Mouse (Mus musculus) olfactory bulb, adult 2 months (tissue): Measurements from ENCODE around the gene Exoc4. TPM values are rescaled to one million over a fixed set of nuclear protein-coding genes. Genes with fewer than 3 reads are reported as not detected.

Experiments used
- H3K27ac ChIP-seq: fragments of 200-500 bp; 2 replicates; pipeline ENCODE4 v1.5.1; 2012; ENCODE audit warnings: low read depth, low read length; ENCODE audit not compliant: insufficient read depth
- H3K4me1 ChIP-seq: fragments of 200-500 bp; 2 replicates; pipeline ENCODE4 v1.6.1; 2012; ENCODE audit warnings: low read length; ENCODE audit not compliant: control insufficient read depth, insufficient read depth
- H3K4me3 ChIP-seq: fragments of 200-500 bp; 2 replicates; pipeline ENCODE4 v1.5.1; 2012; ENCODE audit warnings: mild to moderate bottlenecking, low read depth, low read length, moderate library complexity; ENCODE audit not compliant: insufficient read depth
- CTCF ChIP-seq: fragments of 200-500 bp; IDR thresholded peaks from 2 replicates; pipeline ENCODE4 v1.5.1; 2012; ENCODE audit warnings: low read depth, mild to moderate bottlenecking, low read length, moderate library complexity; ENCODE audit not compliant: insufficient read depth
- POLR2A ChIP-seq: fragments of 200-500 bp; IDR thresholded peaks from 2 replicates; pipeline ENCODE4 v1.6.1; 2012; ENCODE audit warnings: mild to moderate bottlenecking, low read depth, low read length, moderate library complexity; ENCODE audit not compliant: insufficient read depth
- WGBS: fragments of 180-500 bp; shearing (Covaris S2); methylation state at CpG from one replicate; pipeline ENCODE4 v1.1.7; 2018; 5-methylcytosine and 5-hydroxymethylcytosine counted together
- polyA plus RNA-seq: library from polyadenylated mRNA; stranded (reverse); fragments of >200 nt; gene quantifications from 2 replicates; pipeline ENCODE4 v1.2.4, GENCODE M21; 2012; ENCODE audit warnings: low replicate concordance; ENCODE audit not compliant: missing spikeins, insufficient read depth, insufficient read length

The Exoc4 gene
- polyA plus RNA-seq, 1 experiment, result not detected

DNA sequence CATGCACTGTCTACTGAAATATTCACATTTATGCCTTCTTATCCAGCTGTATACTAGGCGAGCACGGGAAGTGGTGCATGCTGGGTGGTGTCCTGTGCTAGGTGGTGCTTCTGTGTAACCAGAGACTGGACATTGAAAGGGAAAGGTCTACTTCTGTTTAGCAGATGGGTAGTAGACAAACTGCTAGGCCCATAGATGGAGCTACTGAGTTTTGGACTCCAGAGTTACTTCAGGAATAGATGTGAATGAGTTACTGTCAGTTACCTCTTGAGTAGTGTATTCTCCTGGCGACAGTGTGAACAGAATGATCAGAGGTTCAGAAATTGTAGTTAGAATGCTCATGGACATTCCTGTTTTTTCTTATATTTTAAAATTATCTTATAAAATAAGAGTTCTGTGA lies 48.7 kb downstream of the Exoc4 start:
- TF ChIP-seq POLR2A, result no peak
- no peak for TF ChIP-seq CTCF
- H3K4me1 ChIP-seq, result 0 out of 2 replicates have a peak, but pooled peaks cover 2% of the 10 kb centered on the region
- H3K27ac ChIP-seq, result no peak overlapping the region
- 91% methylated on average over 3 of the region's 3 CpGs for WGBS
- no peak overlapping the region for H3K4me3 ChIP-seq

DNA sequence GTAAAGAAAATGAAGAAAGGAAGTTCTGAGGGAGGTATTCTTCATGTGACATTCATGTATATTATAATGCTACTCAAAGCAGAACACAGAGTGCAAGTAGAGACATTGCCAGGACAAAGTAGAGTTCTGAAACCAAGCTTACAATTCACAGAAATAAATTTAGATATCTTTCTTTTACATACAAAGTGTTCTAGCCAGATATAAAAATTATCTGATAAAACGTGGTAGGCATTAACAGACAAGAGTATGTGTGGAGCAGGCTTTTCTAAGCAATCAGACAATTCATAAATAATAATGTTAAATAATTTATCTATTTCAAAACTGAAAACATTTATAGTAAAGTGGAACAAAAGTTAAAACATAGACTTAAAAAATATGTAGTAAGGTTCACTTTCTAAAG lies 49.9 kb downstream of the Exoc4 start:
- Histone ChIP-seq H3K4me3 (no peak overlapping the region), H3K4me1 (0 out of 2 replicates have a peak, but pooled peaks cover 2% of the 10 kb centered on the region), H3K27ac (no peak overlapping the region)
- WGBS, result 88% methylated on average over 1 of the region's 1 CpGs
- TF ChIP-seq POLR2A (no peak), CTCF (no peak)

DNA sequence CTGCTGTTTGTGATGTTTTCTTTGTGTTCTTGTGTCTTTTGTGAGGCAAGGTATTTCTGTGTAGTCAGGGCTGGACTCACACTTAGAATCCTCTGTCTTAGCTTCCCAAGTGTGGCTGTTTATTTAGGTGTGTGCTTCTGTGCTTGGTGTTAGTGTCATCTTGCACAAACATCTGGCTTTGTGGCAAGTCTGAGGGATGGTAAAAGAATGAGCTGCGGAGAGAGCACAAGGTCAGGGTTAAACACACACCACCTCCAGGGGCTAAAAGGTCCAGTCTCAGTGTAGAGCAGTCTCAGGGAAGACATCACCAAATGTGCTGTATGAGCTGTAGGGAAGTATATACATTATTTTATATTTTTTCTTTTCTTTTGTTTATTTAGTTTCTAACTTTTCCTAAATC lies 57.1 kb downstream of the Exoc4 start:
- H3K4me1 ChIP-seq, result no peaks in the 10 kb centered on the region
- no peak overlapping the region for H3K27ac ChIP-seq
- H3K4me3 ChIP-seq, result no peak overlapping the region
- WGBS, result 94% methylated on average over 1 of the region's 1 CpGs
- TF ChIP-seq CTCF, result no peak
- no peak for TF ChIP-seq POLR2A

DNA sequence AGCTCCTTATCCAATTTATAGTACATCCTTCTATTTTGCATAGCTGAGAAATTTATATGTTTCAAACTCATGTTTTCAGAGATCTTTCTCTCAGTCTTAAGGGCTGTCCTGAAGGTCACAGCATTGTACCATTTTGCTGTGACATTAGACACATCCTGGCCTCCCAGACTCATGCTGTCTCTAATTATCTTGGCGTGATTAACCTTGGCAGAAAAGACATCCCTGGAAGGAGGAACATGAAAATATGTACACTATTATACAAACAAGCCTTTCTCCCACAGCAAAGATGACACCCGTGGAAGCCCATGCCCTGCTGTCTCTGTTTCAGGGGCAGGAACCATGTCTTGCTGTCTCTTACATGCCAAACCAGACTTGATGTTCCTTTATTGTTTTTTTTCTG lies 59.8 kb downstream of the Exoc4 start:
- TF ChIP-seq CTCF (no peak), POLR2A (no peak)
- 89% methylated on average over 2 of the region's 2 CpGs for WGBS
- H3K4me3 ChIP-seq, result no peak overlapping the region
- no peak overlapping the region for H3K27ac ChIP-seq
- no peaks in the 10 kb centered on the region for H3K4me1 ChIP-seq

DNA sequence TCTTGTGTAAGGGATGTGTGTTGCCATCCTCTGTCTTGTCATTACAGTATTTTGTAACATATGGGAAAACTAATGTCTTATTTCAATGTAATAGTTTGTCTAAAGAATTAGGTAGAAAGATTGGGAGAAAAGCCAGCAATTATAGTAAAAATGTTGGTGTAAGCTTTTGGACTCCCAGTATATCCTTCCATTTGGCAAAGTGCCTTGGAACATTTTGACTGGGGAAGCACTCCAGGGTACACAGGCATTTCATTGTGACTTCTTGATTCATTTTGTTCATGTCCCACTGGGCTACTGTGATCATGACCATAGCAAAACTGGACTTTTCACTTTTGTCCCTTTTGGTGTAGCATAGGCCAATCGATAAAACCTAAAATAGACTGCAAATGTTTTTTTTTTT lies 61.6 kb downstream of the Exoc4 start:
- TF ChIP-seq CTCF (no peak), POLR2A (no peak)
- no peaks in the 10 kb centered on the region for H3K4me1 ChIP-seq
- H3K27ac ChIP-seq, result no peak overlapping the region
- no peak overlapping the region for H3K4me3 ChIP-seq
- 95% methylated on average over 1 of the region's 1 CpGs for WGBS

DNA sequence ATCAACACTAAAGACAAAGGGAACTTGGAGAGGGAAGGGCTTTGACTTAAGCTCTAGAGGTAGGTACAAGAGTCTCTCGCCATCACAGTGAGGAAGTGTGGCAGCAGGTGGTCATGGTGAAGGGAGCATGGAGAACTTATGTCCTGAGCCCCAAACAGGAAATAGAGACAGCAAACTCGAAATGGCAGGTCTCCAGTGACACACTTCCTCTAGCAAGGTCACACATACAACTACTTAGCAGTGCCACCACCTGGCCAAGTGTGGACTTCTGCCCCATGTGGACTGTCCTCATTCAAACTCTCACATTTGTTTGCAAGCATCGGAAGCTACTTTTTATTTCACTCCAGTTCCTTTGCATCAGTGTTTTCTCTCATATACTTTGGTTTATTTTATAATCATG lies 74.0 kb downstream of the Exoc4 start:
- H3K4me1 ChIP-seq, result no peaks in the 10 kb centered on the region
- no peak for TF ChIP-seq CTCF
- no peak for TF ChIP-seq POLR2A
- H3K4me3 ChIP-seq, result no peak overlapping the region
- WGBS, result 84% methylated on average over 3 of the region's 3 CpGs
- no peak overlapping the region for H3K27ac ChIP-seq

DNA sequence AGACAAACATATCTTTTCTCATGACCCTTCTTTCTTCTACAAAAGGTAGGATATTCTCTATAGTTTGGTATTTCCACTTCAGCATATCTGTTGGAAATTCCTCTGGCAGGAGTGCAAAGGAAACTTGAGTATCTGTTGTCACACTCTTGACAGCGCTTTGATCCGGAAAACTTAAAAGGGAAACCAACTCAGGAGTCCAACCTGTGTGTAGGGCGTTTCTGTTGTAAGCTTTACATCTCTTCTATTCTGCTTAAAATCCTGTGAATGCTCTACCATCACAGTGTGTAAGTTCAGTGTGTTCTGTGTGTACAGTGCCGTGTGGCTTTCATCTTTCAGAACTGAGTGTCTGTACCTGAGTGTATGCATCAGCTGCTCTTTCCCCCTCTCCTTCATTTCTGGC lies 74.5 kb downstream of the Exoc4 start:
- no peak overlapping the region for H3K27ac ChIP-seq
- WGBS, result 88% methylated on average over 4 of the region's 4 CpGs
- H3K4me1 ChIP-seq, result no peaks in the 10 kb centered on the region
- TF ChIP-seq POLR2A, result no peak
- TF ChIP-seq CTCF, result no peak
- H3K4me3 ChIP-seq, result no peak overlapping the region

DNA sequence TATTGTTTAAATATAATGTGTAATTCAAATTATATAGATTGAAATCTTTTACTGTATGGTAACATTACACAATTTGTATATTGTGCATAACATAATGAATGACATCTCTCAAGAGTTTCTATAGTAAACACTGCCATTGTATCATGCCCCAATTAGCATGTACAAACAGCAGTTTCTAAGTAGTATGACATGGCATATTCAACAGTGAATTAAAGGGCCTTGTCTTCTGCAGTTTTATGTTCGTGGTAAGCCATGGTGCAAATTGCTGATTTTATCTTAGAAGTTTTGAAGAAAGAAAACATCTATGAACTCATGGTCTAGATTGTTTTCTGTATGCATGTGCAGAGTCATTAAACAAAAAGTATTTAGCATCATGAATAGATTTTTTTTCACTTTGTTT lies 79.4 kb downstream of the Exoc4 start:
- no peak overlapping the region for H3K4me3 ChIP-seq
- no peaks in the 10 kb centered on the region for H3K4me1 ChIP-seq
- 81% methylated on average over 1 of the region's 1 CpGs for whole genome bisulfite sequencing
- H3K27ac ChIP-seq, result no peak overlapping the region
- TF ChIP-seq POLR2A (no peak), CTCF (no peak)

DNA sequence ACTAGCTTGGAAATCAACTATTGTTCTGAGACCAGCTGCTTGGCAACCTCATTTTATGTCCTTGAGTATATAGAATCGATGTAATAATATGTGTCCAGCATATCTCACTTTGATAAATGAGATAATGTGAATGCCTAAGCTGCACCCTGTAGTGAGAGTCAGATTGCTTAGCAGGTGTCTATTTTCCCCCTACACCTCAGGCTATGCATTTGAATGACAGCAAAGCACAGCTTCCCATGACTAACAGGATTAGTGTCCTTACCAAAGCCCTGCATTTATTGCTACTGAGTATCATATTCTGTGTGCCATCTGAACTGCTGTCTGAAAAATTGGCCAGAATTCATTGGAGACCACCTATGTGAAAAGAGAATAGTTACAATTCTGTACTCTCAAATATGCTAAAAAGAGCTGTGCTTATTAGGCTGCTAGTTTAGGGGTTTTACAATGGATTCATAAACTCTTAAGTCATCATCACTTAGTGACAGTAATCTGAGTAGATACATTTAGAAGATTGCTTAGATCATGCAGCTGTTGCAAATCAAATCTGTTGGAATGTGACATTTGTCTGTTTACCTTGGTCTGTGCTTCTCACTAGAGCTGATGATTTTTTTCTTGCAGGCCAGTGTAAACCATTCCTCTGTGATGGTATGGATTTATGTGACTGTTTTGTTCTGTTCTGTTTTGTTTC lies 98.3 kb downstream of the Exoc4 start:
- WGBS, result 37% methylated on average over 1 of the region's 1 CpGs
- no peak overlapping the region for H3K27ac ChIP-seq
- H3K4me1 ChIP-seq, result no peaks in the 10 kb centered on the region
- no peak overlapping the region for H3K4me3 ChIP-seq
- TF ChIP-seq CTCF (no peak), POLR2A (no peak)
